Mouse (Mus musculus) bone marrow macrophage, adult 2 months (primary cell): ENCODE measurements around the gene Mlxip. TPM values are rescaled to one million over a fixed set of nuclear protein-coding genes. Genes with fewer than 3 reads are reported as not detected.
A peak's percentile ranks its signal among the peaks of the same experiment; 100 is the strongest.

ENCODE experiments used
- H3K27ac ChIP-seq: 2 replicates; pipeline ENCODE4 v1.5.1; 2012; ENCODE audit warnings: low read depth, low read length; ENCODE audit not compliant: insufficient read depth
- H3K4me1 ChIP-seq: 2 replicates; pipeline ENCODE4 v1.6.1; 2012; ENCODE audit warnings: low read length; ENCODE audit not compliant: control insufficient read depth, insufficient read depth
- H3K4me3 ChIP-seq: 2 replicates; pipeline ENCODE4 v1.5.1; 2012; ENCODE audit warnings: mild to moderate bottlenecking, low read length, moderate library complexity; ENCODE audit not compliant: insufficient read depth
- CTCF ChIP-seq: IDR thresholded peaks from 2 replicates; pipeline ENCODE4 v1.5.1; 2012; ENCODE audit warnings: low read depth, mild to moderate bottlenecking, low read length, moderate library complexity
- POLR2A ChIP-seq: IDR thresholded peaks from 2 replicates; pipeline ENCODE4 v1.6.1; 2012; ENCODE audit warnings: mild to moderate bottlenecking, low read depth, low read length, borderline replicate concordance
- polyA plus RNA-seq: library from polyadenylated mRNA; stranded (reverse); fragments of >200 nt; gene quantifications from 2 replicates; pipeline ENCODE4 v1.2.4, GENCODE M21; 2012; ENCODE audit not compliant: missing spikeins, insufficient read depth, insufficient read length

Gene Mlxip
- polyA plus RNA-seq, 1 experiment = 41.0 TPM

DNA sequence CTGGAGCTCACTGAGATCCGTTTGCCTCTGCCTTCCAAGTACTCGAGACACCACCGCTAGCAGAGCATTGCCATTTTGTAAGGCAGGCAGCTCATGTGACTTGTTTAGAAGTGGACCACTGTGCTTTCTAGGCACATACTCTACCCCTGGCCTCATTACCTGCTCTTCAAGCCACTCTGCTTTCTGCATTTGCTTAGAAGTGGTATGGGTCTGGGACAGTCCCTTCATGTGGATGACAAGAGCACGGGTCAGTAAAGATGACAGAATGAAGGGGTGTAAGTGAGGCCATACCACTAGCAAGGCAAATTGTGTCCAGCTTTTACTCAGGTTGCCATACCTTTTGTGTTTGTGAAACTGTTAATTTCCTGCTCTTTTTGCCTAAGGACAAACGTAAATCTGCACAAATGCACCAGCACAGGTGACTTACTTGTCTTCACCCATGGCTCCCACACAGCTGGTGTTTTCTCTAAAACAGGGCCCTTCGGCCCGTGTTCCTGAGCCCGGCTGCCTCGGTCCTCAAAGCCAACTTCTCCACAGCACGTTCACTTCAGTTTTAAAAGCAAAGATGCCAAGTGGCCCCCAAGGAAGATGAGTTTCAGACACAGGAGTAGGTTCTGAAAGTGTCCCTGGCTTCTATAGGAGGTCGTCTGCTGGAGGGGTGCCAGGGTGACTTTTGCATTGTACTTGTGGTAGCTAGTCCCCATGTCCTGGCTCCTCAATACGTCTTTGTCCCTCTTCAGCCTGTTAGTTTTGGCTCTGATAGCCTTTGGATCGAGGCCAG lies 37.1 kb downstream of the Mlxip start:
- no peak overlapping the region for H3K4me3 ChIP-seq

DNA sequence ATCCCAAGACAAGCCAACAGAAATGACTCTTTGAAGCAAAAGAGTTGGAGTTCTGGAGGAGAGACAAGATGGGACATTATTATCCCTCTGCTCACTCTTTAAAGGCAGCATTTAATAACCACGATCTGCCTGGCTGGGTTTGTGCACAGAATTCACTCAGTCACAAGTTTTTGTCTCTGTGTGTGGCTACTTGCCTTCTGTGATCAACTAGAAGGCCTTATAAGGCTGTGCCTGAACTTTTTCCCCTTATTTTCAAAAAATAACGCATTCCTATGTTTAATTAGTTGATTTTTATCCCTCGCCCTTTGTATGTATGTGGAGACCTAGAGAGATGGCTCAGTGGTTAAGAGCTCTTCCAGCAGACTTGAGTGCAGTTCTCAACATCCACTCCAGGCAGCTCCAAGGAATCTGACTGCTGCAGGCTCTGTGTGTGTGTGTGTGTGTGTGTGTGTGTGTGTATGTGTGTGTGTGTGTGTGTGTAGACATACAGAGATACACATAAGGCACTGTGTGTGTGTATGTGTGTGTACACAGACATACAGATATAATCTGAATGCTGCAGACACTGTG lies 37.8 kb downstream of the Mlxip start:
- no peak overlapping the region for H3K4me3 ChIP-seq
- H3K27ac ChIP-seq = no peak overlapping the region
- H3K4me1 ChIP-seq = peaks cover 50% of the 10 kb centered on the region
- no peak for TF ChIP-seq POLR2A
- TF ChIP-seq CTCF = no peak

More for the DNA sequence above, 37.1 kb downstream of the Mlxip start:
- H3K4me1 ChIP-seq = peaks cover 56% of the 10 kb centered on the region
- TF ChIP-seq CTCF (no peak), POLR2A (no peak)
- H3K27ac ChIP-seq = no peak overlapping the region

DNA sequence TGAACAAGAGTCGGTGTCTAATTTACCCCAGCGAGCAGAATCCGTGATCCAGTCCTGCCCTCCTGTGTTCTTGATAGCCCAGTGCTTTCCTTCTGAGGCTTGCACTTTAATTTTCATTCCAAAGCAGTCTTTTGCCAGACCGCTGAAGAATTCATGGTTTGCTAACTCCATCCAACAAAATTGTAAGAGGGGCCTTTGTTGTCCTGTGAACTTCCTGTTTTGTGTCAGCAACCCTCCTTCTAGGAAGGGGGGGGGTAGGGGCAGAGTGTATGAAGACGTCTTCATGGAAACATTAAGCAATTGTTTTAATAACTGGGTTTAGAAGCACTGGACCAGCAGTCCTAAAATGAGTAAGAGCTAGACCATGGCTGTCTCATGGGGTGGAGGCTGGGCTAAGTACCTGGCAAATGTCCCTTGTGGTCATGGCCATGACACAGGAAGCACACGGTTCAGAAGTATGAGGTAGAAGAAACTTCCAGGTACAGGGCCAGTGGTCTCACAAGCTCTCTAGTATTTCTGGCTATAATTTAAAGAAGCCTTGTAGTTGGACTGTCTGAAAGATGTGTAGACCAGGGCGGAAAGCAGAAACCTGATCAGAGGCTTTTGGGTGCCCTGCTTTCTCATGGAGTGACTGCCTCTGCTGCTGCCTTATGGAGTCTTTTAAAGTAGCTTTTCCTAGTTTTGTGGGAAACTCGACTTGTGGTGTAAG lies 41.6 kb downstream of the Mlxip start:
- Histone ChIP-seq H3K4me3 (no peak overlapping the region), H3K27ac (no peak overlapping the region), H3K4me1 (peaks cover 28% of the 10 kb centered on the region)
- no peak for TF ChIP-seq POLR2A
- no peak for TF ChIP-seq CTCF

DNA sequence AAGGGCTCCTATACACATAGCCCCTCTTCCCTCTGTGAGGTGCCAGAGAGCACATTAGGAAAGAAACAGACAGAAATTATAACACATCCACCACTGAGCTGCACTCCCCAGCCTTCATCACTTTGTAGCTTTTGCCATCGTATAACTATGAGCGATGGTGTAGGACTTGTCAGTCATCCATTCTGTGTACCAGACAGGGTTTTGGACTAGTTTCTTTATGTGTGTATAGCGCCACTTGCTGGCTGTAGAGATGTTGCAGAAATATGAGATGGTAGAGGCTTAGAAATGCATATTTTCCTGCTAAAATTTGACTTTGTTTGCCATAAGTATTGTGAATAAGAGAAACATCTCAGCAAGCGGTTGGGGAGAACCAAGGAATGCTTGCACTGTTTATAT lies 42.2 kb downstream of the Mlxip start:
- H3K27ac ChIP-seq = no peak overlapping the region
- no peak overlapping the region for H3K4me3 ChIP-seq
- TF ChIP-seq CTCF = no peak
- no peak for TF ChIP-seq POLR2A
- peaks cover 23% of the 10 kb centered on the region for H3K4me1 ChIP-seq

DNA sequence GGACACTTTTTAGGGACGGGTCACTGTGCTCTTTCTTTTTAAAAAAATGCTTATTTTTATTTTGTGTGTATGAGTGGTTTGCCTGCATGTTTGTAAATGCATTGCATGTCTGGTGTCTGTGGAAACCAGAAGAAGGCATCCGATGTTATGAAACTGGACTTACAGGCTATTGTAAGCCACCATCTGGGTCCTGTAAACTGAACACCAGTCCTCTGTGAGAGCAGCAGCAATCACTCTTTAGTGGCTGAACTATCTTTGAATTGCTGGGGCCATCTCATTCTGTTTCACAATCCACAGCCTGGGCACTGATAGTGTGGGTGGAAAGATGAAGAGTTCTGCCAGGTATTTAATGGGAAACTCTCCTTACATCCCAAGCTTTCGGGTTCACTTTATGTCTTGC lies 43.8 kb downstream of the Mlxip start:
- H3K27ac ChIP-seq = no peak overlapping the region
- peaks cover 14% of the 10 kb centered on the region for H3K4me1 ChIP-seq
- no peak for TF ChIP-seq POLR2A
- no peak for TF ChIP-seq CTCF
- H3K4me3 ChIP-seq = no peak overlapping the region

DNA sequence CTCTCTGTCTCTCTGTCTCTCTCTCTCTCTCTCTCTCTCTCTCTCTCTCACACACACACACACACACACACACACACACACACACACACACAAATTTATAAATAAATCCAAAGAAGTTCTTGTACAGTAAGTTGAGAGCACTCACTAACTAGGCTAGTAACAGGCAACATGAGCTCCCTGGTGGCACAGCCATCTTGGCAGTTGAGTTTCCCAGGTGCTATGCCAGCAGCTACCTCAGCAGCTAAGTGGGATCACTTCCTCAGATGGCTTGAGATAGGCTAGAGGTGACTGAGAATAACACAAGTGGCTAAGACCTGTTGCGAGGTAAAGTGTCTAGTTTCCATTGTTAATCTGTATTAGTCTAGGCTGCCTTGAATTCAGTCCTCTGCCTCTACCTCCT lies 44.7 kb downstream of the Mlxip start:
- no peak overlapping the region for H3K4me3 ChIP-seq
- peaks cover 12% of the 10 kb centered on the region for H3K4me1 ChIP-seq
- no peak for TF ChIP-seq POLR2A
- TF ChIP-seq CTCF = no peak
- H3K27ac ChIP-seq = no peak overlapping the region

DNA sequence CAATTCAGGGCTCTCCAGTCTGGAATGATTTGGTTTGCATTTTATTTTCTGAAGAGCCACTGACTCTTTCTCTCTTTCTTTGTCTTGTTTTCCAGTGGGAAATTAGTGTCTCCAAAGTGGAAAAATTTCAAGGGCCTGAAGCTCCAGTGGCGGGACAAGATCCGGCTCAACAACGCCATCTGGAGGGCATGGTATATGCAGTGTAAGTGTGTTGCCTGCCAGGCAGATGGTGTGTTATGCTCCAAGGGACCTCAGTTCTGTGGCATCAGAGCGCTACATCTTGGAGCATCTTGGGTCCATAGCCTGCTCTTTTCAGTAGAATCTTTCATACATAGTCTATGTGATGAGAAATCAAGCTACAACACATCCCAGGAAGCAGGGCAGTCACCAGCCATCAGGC lies 45.3 kb downstream of the Mlxip start:
- peaks cover 12% of the 10 kb centered on the region for H3K4me1 ChIP-seq
- H3K4me3 ChIP-seq = no peak overlapping the region
- no peak overlapping the region for H3K27ac ChIP-seq
- TF ChIP-seq CTCF = 0 out of 2 replicates have a peak, but pooled peaks have one; percentile 22
- TF ChIP-seq POLR2A = no peak

DNA sequence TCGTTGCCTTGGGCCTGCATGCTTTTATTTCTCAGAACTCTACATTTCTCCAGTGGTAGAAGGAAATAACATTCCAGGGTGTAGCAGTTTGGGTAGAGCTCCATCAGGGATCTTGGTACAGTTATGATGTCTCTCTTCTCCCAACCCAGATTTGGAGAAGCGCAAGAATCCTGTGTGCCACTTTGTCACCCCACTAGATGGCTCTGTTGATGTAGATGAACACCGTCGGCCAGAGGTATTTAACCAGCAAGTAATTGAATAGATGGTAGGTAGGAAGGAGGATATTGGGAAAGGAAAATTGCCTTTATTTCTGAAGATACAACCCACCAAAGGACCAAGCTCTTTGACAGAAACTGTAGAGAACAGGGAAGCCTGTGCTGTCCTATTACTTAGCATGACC lies 46.1 kb downstream of the Mlxip start:
- Histone ChIP-seq H3K4me3 (no peak overlapping the region), H3K27ac (no peak overlapping the region), H3K4me1 (peaks cover 11% of the 10 kb centered on the region)
- TF ChIP-seq POLR2A (no peak), CTCF (no peak)

DNA sequence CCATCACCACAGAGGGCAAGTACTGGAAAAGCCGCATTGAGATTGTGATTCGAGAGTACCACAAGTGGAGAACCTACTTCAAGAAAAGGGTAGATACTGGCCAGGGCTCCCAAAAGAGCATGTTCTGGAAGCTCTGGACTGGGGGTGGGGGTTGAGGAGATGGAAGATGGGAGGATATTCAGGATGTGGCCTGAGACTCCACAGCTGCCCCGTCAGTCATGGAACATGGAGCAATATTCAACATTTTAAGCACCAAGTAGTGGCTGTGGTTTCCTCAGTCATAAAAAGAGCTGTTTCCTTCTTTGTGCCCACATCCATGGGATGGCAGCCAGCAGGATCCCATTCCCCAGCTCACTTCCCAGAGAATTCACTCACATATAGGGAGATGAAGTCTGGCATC lies 47.7 kb downstream of the Mlxip start:
- H3K27ac ChIP-seq = no peak overlapping the region
- H3K4me3 ChIP-seq = no peak overlapping the region
- H3K4me1 ChIP-seq = no peaks in the 10 kb centered on the region
- TF ChIP-seq POLR2A (no peak), CTCF (no peak)

DNA sequence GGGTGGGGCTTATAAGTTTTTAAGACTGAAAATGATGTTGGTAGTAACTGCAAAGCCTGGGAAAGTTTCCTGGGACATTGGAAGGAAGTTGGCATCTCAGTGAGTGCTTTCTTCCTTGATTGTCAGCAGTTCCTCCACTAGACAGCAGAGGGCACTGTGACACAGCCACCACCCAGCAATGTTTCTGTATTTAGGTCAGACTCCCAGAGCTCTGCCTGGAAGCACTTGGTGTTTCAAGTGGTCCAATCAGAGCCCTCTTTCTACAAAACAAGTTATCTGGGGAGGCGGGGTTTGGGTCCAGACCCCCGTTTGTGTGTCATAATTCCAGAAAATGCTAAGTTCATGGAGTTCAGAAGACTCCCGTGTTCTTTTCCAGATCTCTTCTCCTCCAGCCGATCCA lies 49.5 kb downstream of the Mlxip start:
- TF ChIP-seq POLR2A (no peak), CTCF (peak; percentile 62)
- H3K4me3 ChIP-seq = no peak overlapping the region
- H3K4me1 ChIP-seq = no peaks in the 10 kb centered on the region
- H3K27ac ChIP-seq = no peak overlapping the region
